Mouse (Mus musculus): ENCODE measurements around the gene Per1. TPM values are rescaled to one million over a fixed set of nuclear protein-coding genes. Genes with fewer than 3 reads are reported as not detected.

The Per1 gene
- polyA plus RNA-seq, 1 experiment from 2014 or later, result 8.0 TPM

DNA sequence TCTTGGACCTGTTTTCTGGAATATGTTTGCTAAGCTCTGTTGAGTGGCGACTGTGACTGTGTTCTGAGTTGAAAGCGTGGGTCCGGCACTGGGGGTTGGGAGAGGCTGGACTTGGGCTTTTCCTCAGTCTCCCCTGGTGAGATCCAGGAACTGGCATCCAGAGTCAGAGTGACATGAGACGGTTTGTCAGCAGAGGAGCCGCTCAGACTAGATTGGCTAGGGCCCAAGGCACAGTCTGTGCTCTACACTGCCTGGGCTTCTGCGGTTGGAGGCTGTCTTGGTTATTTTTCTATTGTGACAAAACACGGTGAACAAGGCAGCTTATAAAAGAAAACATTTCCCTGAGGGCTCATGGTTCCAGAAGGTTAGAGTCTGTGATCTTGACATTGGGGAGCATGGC is 52.5 kb downstream of the Per1 start:
- Histone ChIP-seq H3K27me3 (peaks cover 14% of the 10 kb centered on the region), H3K9me3 (no peaks in the 10 kb centered on the region), H3K4me1 (replicated peaks) (peaks cover 5% of the 10 kb centered on the region; the same call in 1 of the 2 replicates), H3K4me2 (no peak overlapping the region), H3K27ac (replicated peaks) (no peak overlapping the region), H3K4me3 (no peak overlapping the region), H3K36me3 (no peaks in the 10 kb centered on the region), H3K9ac (no peak overlapping the region)
- 73% methylated on average over 7 of the region's 7 CpGs for WGBS
- no peak for ATAC-seq (ENCODE audit: low read depth)

DNA sequence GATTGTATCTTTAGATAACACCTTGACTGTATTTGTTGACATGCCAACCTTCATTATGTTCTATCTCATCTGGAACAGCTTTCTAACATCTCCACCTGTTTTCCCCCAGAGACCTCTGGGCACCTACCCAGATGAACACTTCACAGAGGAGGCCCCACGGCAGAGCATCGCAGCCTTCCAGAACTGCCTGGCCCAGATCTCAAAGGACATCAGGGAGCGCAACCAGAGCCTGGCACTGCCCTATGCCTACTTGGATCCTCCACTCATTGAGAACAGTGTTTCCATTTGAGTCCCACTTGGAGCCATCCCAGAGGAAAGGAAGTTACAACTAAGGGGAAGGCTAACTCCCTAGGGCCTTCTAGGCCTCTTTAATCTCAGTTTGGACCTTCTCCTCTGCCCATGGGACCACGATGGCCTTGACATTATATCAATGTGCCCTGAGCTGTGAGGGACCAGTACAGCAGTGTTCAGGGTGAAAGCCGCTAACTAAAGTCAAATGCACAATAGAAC is 53.5 kb downstream of the Per1 start:
- H3K9ac ChIP-seq, result no peak overlapping the region
- WGBS, result 91% methylated on average over 5 of the region's 5 CpGs
- no peak overlapping the region for H3K4me3 ChIP-seq
- H3K27me3 ChIP-seq, result peaks cover 16% of the 10 kb centered on the region
- peaks cover 5% of the 10 kb centered on the region; the same call in 1 of the 2 replicates for H3K4me1 ChIP-seq (replicated peaks)
- no peak for ATAC-seq (ENCODE audit: low read depth)
- no peaks in the 10 kb centered on the region for H3K9me3 ChIP-seq
- no peak overlapping the region for H3K27ac ChIP-seq (replicated peaks)
- no peak overlapping the region for H3K4me2 ChIP-seq
- H3K36me3 ChIP-seq, result no peaks in the 10 kb centered on the region

DNA sequence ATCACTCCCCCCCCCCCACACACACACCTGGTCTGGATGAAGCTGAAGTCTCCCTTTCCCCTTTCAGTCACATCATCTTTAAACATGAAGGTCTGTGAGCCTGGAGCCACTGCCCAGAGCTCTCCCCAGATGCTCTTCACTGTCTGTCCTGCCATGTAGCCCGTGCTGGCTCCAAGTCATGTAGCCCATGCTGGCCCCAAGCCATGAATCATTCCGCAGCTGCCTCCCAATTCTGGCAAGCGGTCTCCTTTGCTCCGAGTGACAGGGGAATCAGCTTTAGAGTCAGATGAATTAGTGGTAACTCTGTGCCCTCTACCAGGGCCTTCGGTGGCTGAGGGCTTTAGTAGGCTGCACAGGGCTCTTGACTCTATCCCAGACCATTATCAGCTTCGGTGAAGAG is 54.7 kb downstream of the Per1 start:
- Histone ChIP-seq H3K36me3 (no peaks in the 10 kb centered on the region), H3K4me1 (replicated peaks) (peaks cover 5% of the 10 kb centered on the region; the same call in 1 of the 2 replicates), H3K9ac (no peak overlapping the region), H3K27me3 (peaks cover 26% of the 10 kb centered on the region), H3K27ac (replicated peaks) (no peak overlapping the region), H3K9me3 (no peaks in the 10 kb centered on the region), H3K4me3 (no peak overlapping the region), H3K4me2 (no peak overlapping the region)
- 73% methylated on average over 6 of the region's 6 CpGs for WGBS
- no peak for ATAC-seq (ENCODE audit: low read depth)

DNA sequence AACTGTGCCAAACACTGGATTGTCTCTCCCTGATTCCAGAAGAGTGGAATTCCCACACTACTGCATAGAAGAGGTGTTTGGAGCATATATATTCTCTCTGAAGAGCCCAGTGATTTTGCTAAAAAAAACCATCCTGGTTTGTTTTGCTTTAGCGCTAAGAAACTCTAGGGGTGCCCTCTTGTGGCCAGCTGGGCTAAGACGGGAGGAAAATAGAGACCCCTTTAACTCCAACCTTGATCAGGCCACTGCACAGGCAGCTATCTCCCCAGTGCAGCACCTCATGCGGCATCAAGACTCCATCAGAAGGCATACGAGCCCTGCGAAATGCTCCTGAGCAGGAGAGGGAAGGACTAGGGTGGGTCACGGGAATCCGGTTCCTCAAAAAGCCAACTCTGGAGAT is 55.4 kb downstream of the Per1 start:
- Histone ChIP-seq H3K36me3 (no peaks in the 10 kb centered on the region), H3K4me1 (replicated peaks) (peaks cover 5% of the 10 kb centered on the region; the same call in 1 of the 2 replicates), H3K9me3 (no peaks in the 10 kb centered on the region), H3K4me3 (no peak overlapping the region), H3K4me2 (peak overlapping the region; percentile 39), H3K27me3 (peaks cover 31% of the 10 kb centered on the region), H3K27ac (replicated peaks) (no peak overlapping the region), H3K9ac (peak overlapping the region; percentile 31; the same call in 1 of the 2 replicates)
- ATAC-seq (ENCODE audit: low read depth), result peak; percentile 27; the same call in 1 of the 2 replicates
- 5% methylated on average over 7 of the region's 7 CpGs for WGBS

DNA sequence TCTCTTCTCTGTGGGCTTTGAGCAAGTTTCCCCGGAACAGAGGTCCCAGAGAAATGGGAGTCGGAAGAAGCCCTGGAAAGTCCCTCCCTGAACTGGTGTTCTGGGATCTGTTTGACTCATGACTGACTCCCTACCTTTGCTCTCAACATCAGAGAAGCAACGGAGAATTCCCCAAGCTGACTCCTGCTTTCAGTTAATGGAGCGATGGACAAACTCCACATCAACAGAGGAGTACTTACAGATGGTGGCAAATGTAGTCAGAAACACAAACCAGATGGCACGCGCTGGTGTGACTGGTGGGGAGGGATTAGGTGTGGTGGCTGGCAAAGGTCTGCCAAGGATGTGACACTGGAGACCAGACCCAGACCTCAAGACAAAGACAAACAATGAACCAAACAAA is 56.0 kb downstream of the Per1 start:
- Histone ChIP-seq H3K27ac (replicated peaks) (no peak overlapping the region), H3K9me3 (no peaks in the 10 kb centered on the region), H3K27me3 (peaks cover 34% of the 10 kb centered on the region), H3K36me3 (no peaks in the 10 kb centered on the region), H3K9ac (peak overlapping the region; percentile 31; the same call in 1 of the 2 replicates), H3K4me2 (peak overlapping the region; percentile 39), H3K4me1 (replicated peaks) (peaks cover 5% of the 10 kb centered on the region; the same call in 1 of the 2 replicates), H3K4me3 (no peak overlapping the region)
- 73% methylated on average over 6 of the region's 6 CpGs for WGBS
- ATAC-seq (ENCODE audit: low read depth), result no peak

DNA sequence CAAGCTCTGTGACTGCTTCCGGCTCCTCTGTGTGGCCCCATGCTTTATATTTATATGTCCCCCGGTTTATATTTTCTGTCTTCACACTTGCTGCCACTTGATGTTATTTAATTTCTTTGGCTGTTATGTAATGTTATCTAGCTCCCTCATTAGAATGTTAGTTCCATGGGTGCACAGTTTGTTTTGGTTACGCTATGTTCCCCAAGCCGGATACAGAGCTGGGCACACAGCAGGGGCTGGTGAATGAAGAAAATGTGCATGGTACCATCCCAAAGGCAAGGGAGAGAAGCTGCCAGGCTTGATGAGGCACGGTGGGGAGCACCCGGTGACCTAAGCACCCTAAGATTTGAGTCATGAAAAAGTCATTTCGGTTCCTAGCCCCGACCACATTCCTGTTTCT is 58.8 kb downstream of the Per1 start:
- WGBS, result 88% methylated on average over 8 of the region's 8 CpGs
- no peak for ATAC-seq (ENCODE audit: low read depth)
- H3K27ac ChIP-seq (replicated peaks), result no peak overlapping the region
- H3K4me3 ChIP-seq, result no peak overlapping the region
- no peak overlapping the region for H3K9ac ChIP-seq
- H3K9me3 ChIP-seq, result no peaks in the 10 kb centered on the region
- peaks cover 62% of the 10 kb centered on the region for H3K27me3 ChIP-seq
- H3K36me3 ChIP-seq, result no peaks in the 10 kb centered on the region
- H3K4me2 ChIP-seq, result no peak overlapping the region
- H3K4me1 ChIP-seq (replicated peaks), result peaks cover 14% of the 10 kb centered on the region

DNA sequence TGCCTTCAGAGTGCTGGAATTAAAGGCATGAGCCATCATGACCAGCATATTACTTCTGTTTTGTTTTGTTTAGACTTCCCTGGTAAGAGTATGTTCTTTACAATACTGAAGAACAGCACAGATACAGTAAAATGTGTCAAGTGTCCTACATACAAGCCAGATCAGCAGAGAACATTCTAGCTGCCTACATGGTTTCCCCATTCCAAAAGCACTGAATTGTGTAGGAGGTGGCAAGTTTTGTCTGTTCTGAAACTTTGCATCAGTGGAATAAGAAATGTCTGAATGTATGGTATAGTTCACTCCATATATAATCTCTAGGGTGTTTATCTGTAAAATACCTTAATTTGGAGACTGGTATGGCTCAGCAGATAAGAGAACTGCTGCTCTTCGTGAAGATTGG is 60.3 kb downstream of the Per1 start:
- no peak for ATAC-seq (ENCODE audit: low read depth)
- H3K27ac ChIP-seq (replicated peaks), result no peak overlapping the region
- H3K9me3 ChIP-seq, result no peaks in the 10 kb centered on the region
- no peak overlapping the region for H3K4me2 ChIP-seq
- H3K9ac ChIP-seq, result no peak overlapping the region
- H3K4me3 ChIP-seq, result no peak overlapping the region
- no peaks in the 10 kb centered on the region for H3K36me3 ChIP-seq
- 55% methylated on average over 1 of the region's 1 CpGs for WGBS
- peaks cover 67% of the 10 kb centered on the region for H3K27me3 ChIP-seq
- H3K4me1 ChIP-seq (replicated peaks), result peaks cover 14% of the 10 kb centered on the region

DNA sequence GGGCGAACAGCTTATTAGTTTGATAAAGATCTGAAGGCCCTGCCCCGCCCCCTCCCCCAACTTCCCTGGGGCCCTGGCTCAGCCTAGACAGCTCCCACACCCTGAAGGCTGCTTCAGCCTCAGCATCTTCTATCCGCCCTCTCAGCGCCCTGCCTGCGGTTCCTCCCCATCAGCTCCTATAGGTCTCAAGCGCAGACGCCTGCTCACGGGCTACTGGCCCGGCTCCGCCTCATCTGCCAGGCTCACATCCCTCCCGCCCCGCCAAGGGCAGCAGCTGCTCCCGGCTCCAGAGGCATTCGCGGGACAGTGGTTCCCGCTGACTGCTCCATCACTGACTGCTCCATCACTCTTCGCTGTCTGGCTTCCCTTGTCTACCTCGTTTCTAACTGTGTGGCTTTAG is 61.8 kb downstream of the Per1 start, which contains the start of gene Alox12b:
Alox12b (plus strand) TSS at position 190 of the 400 bp plus-strand sequence.
- peak within 1 kb of the TSS; percentile 48; the same call in 1 of the 2 replicates for H3K9ac ChIP-seq
- H3K27ac ChIP-seq (replicated peaks), result no peak within 1 kb of the TSS
- H3K36me3 ChIP-seq, result no peaks in the 10 kb centered on the region
- peaks cover 8% of the 10 kb centered on the region for H3K4me1 ChIP-seq (replicated peaks)
- WGBS, result 4% methylated on average over 18 of the region's 18 CpGs
- no peaks in the 10 kb centered on the region for H3K9me3 ChIP-seq
- peaks cover 60% of the 10 kb centered on the region for H3K27me3 ChIP-seq
- peak within 1 kb of the TSS; percentile 20 for H3K4me3 ChIP-seq
- H3K4me2 ChIP-seq, result peak within 1 kb of the TSS; percentile 48
- ATAC-seq (ENCODE audit: low read depth), result no peak

Other genes with a start within 250 kb of the Per1 start
- 96.9 and 97.7 TPM in 2 replicates for gene Ndel1, start 223.4 kb upstream of the Per1 start, polyA plus RNA-seq (2015; fragmentation: Nextera tagmentation; extraction: Ambion mirVana)
- not detected in 2 replicates for gene Rnf222, start 206.7 kb upstream of the Per1 start, polyA plus RNA-seq (2015; fragmentation: Nextera tagmentation; extraction: Ambion mirVana)
- 743 and 760 TPM in 2 replicates for gene Rpl26, start 193.6 kb upstream of the Per1 start, polyA plus RNA-seq (2015; fragmentation: Nextera tagmentation; extraction: Ambion mirVana)
- 0.40 TPM in 1 of 2 replicates, not detected in the other for gene Odf4, start 168.1 kb upstream of the Per1 start, polyA plus RNA-seq (2015; fragmentation: Nextera tagmentation; extraction: Ambion mirVana)
- gene Arhgef15, start 137.7 kb upstream of the Per1 start, polyA plus RNA-seq (2015; fragmentation: Nextera tagmentation; extraction: Ambion mirVana), result 14.4 and 14.8 TPM in 2 replicates
- gene Slc25a35, start 127.1 kb upstream of the Per1 start, polyA plus RNA-seq (2015; fragmentation: Nextera tagmentation; extraction: Ambion mirVana), result 2.0 and 2.5 TPM in 2 replicates
- gene Rangrf, start 120.0 kb upstream of the Per1 start, polyA plus RNA-seq (2015; fragmentation: Nextera tagmentation; extraction: Ambion mirVana), result 27.6 and 33.7 TPM in 2 replicates
- gene Pfas, start 86.8 kb upstream of the Per1 start, polyA plus RNA-seq (2015; fragmentation: Nextera tagmentation; extraction: Ambion mirVana), result 19.1 and 21.9 TPM in 2 replicates
- 49.6 and 52.8 TPM in 2 replicates for gene Ctc1, start 79.3 kb upstream of the Per1 start, polyA plus RNA-seq (2015; fragmentation: Nextera tagmentation; extraction: Ambion mirVana)
- gene Aurkb, start 49.6 kb upstream of the Per1 start, polyA plus RNA-seq (2015; fragmentation: Nextera tagmentation; extraction: Ambion mirVana), result 22.7 and 33.0 TPM in 2 replicates
- 14.7 and 16.8 TPM in 2 replicates for gene Borcs6, start 35.5 kb upstream of the Per1 start, polyA plus RNA-seq (2015; fragmentation: Nextera tagmentation; extraction: Ambion mirVana)
- 28.4 and 29.2 TPM in 2 replicates for gene Tmem107, start 24.4 kb upstream of the Per1 start, polyA plus RNA-seq (2015; fragmentation: Nextera tagmentation; extraction: Ambion mirVana)
- 268 and 282 TPM in 2 replicates for gene Vamp2, start 6.7 kb upstream of the Per1 start, polyA plus RNA-seq (2015; fragmentation: Nextera tagmentation; extraction: Ambion mirVana)
- gene Hes7, start 25.2 kb downstream of the Per1 start, polyA plus RNA-seq (2015; fragmentation: Nextera tagmentation; extraction: Ambion mirVana), result 0.61 TPM in 1 of 2 replicates, not detected in the other
- 0.18 and 0.32 TPM in 2 replicates for gene 9130213A22Rik, start 27.4 kb downstream of the Per1 start, polyA plus RNA-seq (2015; fragmentation: Nextera tagmentation; extraction: Ambion mirVana)
- 0.59 and 1.2 TPM in 2 replicates for gene Aloxe3, start 30.7 kb downstream of the Per1 start, polyA plus RNA-seq (2015; fragmentation: Nextera tagmentation; extraction: Ambion mirVana)
- gene Alox12b, start 61.8 kb downstream of the Per1 start, polyA plus RNA-seq (2015; fragmentation: Nextera tagmentation; extraction: Ambion mirVana), result 0.22 and 0.23 TPM in 2 replicates
- gene Alox8, start 102.6 kb downstream of the Per1 start, polyA plus RNA-seq (2015; fragmentation: Nextera tagmentation; extraction: Ambion mirVana), result 0.17 TPM in 1 of 2 replicates, not detected in the other
- gene Gucy2e, start 141.8 kb downstream of the Per1 start, polyA plus RNA-seq (2015; fragmentation: Nextera tagmentation; extraction: Ambion mirVana), result 0.21 TPM in 2 replicates
- gene Cntrob, start 228.6 kb downstream of the Per1 start, polyA plus RNA-seq (2015; fragmentation: Nextera tagmentation; extraction: Ambion mirVana), result 20.9 and 21.0 TPM in 2 replicates
- gene Trappc1, start 228.8 kb downstream of the Per1 start, polyA plus RNA-seq (2015; fragmentation: Nextera tagmentation; extraction: Ambion mirVana), result 225 and 229 TPM in 2 replicates
- 5.5 and 5.7 TPM in 2 replicates for gene Kcnab3, start 231.0 kb downstream of the Per1 start, polyA plus RNA-seq (2015; fragmentation: Nextera tagmentation; extraction: Ambion mirVana)
- gene Rnf227, start 245.2 kb downstream of the Per1 start, polyA plus RNA-seq (2015; fragmentation: Nextera tagmentation; extraction: Ambion mirVana), result 131 and 136 TPM in 2 replicates